Mouse (Mus musculus) kidney, adult 8-10 months (tissue): ENCODE measurements around the gene Slc35f1.
"Not testable (repeated sequence)": the region's sequence is repeated elsewhere in the genome, so short reads cannot be mapped to it uniquely, and the experiment has no call there.

Experiments used
- DNase-seq, 2 experiments: peaks; one replicate each; pipeline ENCODE4 v3.0.0; 2022

The Slc35f1 gene

DNA sequence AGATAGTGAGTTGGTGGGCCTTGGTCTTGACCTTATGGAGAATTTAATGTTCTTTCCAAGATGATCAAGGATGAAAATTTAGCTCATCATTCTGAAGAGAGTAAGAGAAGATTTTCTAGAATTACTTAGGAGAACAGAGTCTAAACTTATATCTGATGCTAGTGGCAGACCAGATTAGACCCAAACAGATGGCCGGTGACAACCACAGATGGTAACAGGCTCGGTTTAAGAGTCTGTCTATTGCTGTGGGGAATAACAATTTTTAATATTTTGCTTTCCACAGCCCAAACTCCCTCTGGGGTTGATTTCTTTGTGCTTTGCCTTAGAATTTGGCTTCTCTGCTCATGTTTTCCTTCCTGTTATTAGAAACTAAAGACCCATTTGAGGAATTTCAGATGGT lies 96.7 kb downstream of the Slc35f1 start:
- DNase-seq: no peak

DNA sequence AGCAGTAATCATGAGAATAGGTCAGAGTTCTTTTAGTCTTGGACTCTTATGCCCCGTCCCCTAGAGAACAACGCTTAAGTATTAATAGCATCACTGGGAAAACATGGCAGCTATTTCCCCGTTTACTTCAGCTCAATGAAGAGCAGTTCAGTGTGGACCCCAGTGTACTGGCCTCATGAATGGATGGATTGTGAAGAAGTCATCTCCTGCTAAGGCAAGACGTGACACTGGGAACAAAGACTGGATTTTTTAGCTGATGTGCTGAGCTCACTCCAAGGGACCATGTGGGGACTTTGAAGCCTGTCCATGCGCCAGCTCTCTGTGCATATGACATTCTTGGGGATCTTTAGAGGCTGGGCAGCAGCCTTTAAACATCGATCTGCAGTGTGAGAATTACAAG lies 101.2 kb downstream of the Slc35f1 start:
- DNase-seq: no peak

GRCm38 (mm10) chr10:52797454-52797853 lies 107.1 kb downstream of the Slc35f1 start:
- no peak for DNase-seq

- no peak for DNase-seq
Measured at GRCm38 (mm10) chr10:52807808-52808207, 117.5 kb downstream of the Slc35f1 start.

- DNase-seq: no peak
Measured at GRCm38 (mm10) chr10:52812861-52813260, 122.5 kb downstream of the Slc35f1 start.

- no peak for DNase-seq
Measured at GRCm38 (mm10) chr10:52814358-52814757, 124.0 kb downstream of the Slc35f1 start.

DNA sequence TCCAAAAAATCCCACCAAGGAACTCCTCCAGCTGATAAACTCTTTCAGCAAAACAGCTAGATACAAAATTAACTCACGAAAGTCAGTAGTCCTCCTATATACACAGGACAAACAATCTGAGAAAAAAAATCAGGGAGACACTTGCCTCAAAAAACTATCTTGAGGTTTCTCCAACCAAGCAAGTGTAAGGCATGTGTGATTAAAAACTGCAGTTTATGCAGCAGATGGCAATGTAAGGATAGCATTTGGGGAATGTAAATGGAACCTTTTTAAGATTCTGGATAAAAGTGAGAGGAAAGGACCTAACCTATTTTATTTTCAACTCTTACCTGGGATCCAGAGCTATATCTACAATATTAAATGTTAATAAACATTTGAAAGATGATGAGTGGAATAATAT lies 129.3 kb downstream of the Slc35f1 start:
- no peak for DNase-seq

- no peak for DNase-seq
Measured at GRCm38 (mm10) chr10:52822909-52823308, 132.6 kb downstream of the Slc35f1 start.

GRCm38 (mm10) chr10:52825746-52826145 lies 135.4 kb downstream of the Slc35f1 start:
- no peak for DNase-seq

GRCm38 (mm10) chr10:52840819-52841218 lies 150.5 kb downstream of the Slc35f1 start:
- DNase-seq: no peak

- no peak for DNase-seq
Measured at GRCm38 (mm10) chr10:52851994-52852393, 161.7 kb downstream of the Slc35f1 start.

DNA sequence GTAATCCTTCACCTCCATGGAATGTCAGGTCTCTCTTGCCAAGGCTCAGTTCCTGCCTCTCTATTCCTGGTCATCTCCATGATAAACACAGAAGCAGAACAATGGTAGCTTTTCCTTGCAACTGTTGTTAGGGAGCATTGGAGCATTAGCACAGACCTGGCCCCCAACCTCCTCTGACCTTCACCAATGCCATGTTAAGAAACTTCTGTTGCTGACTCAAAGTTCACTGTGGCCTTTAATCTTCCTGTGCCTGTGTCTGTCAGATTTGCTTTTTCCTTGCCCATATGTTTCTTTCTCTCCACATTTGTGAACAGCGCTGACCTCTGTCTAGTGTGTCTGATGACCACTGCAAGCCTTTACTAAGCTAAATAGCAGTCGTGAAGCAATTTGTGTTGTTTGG lies 170.5 kb downstream of the Slc35f1 start:
- DNase-seq: no peak

GRCm38 (mm10) chr10:52864936-52865335 lies 174.6 kb downstream of the Slc35f1 start:
- DNase-seq: no peak

GRCm38 (mm10) chr10:52871110-52871509 lies 180.8 kb downstream of the Slc35f1 start:
- no peak for DNase-seq

DNA sequence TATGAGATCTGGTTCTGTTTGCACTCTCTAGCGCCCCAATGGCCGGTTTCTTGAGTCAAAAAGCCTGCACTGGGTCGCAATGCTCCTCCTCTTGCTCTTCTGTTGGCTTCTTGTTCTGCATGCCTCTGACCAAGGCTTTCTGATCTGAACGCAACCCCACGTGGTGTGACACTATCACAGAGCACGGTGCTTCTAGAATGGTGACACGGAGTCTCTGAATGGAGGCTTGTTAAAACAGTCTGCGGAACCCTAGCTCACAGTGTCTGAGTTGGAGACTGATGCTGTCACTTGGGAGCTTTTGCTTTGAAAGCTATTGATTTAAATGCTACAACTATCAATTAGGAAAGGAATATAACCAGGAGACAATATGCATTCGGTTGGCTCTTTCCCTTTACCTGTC lies 183.8 kb downstream of the Slc35f1 start:
- no peak for DNase-seq

GRCm38 (mm10) chr10:52874712-52875111 lies 184.4 kb downstream of the Slc35f1 start:
- no peak for DNase-seq

DNA sequence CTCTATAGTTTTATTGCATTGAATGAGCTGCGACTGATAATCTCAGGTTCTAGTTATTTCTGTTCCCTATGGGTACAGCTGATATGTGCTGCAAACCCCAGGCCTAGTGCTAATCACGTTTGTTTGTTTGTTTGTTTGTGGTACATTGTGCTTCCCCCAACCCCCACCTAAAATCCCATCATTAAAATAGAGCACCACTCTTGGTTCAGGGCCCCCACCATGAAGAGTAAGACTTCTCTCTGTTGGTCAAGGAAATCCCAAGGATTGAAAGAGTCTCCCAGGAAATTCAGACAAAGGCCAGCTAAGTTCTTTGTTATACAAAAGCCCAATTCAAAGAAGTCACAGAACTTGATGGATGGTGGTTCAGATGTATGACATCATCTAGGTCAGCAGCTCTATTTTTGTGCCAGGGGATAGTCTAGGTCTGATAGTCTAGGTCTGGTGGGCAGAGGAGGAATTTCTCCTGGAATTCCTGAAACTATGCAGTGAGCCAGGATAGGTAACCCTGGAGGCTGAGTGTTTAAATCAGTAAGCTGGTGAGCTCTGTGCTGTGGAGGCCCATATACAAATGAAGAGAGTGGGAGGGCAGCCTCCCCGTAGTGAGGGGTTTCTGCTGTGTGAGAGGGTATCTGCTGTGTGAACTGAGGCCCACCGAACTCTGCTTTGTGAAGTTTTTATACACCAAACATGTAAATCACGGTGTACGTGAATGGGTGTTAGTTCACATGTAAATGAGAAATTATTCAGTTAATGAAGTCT lies 187.1 kb downstream of the Slc35f1 start:
- no peak for DNase-seq

GRCm38 (mm10) chr10:52878093-52878801 lies 187.9 kb downstream of the Slc35f1 start:
- no peak for DNase-seq

DNA sequence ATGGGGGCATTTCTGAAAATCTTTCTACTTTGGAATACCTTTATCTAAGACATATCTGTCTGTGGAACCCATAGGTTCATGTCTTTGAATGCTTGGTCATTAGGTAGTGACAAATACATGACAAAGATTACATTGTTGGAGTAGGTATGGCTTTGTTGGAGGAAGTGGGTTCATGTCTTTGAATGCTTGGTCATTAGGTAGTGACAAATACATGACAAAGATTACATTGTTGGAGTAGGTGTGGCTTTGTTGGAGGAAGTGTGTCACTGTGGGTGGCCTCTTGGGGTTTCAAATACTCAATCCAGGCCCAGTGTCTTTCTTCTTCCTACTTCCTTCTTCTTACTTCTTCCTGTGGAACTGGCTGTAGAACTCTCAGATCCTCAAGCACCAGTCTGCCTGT lies 206.4 kb downstream of the Slc35f1 start:
- not testable (repeated sequence) for DNase-seq

DNA sequence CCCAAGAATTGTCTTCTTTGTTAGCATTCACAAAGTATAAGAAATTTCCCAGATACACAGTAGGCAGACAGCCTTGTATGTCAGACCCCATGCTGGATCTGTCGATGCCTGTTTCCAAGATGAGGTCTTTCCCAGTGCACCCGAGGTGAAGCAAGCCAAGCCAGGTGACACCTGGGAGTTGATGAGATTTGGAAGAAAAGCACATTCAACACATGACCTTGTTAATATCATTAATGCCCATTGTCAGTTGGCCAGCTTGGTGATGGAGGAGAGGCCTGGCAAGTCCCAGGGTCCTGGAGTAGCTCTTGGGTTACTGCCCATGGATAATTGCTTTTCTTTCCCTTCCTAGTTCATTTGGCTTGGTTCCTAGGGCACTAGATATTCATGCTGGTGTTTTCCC lies 214.6 kb downstream of the Slc35f1 start:
- DNase-seq: no peak

DNA sequence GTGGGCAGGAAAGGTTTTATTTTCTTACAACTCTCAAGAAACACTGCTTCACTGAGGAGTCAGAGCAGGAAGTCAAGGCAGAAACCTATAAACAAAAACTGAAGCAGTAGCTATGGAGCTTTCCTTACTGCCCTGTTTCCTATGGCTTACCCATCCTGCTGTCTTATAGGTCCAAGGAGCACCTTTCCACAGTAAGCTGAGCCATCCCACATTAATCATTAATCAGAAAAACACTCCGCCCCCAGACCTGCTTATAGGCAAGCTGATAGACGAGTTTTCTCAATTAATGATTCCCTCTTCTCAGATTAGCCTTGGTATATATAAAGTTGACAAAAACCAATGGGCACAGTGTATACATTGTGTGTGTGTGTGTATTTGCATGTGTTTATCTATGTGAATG lies 221.4 kb downstream of the Slc35f1 start:
- DNase-seq: no peak

GRCm38 (mm10) chr10:52918715-52919114 lies 228.4 kb downstream of the Slc35f1 start:
- no peak for DNase-seq

- no peak for DNase-seq
Measured at GRCm38 (mm10) chr10:52923143-52923542, 232.8 kb downstream of the Slc35f1 start.

DNA sequence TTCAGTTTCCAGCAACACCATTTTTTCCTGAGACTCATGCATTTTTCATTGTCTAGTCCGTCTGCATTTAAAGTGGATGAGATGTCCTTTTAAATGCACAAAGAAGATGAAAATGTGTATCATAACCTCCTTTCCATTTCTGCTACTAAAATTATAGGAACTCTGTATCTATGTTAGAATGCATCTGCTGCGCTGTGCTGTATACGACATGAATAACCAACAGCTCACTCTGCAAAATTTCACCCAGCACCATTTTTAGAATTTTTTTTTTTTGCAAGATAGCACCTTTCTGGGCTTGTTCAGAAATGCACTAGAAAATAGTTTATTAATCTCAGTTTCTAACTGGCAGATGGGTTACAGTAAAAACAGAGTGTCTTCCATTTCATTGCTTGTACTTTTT lies 236.0 kb downstream of the Slc35f1 start:
- DNase-seq: no peak

DNA sequence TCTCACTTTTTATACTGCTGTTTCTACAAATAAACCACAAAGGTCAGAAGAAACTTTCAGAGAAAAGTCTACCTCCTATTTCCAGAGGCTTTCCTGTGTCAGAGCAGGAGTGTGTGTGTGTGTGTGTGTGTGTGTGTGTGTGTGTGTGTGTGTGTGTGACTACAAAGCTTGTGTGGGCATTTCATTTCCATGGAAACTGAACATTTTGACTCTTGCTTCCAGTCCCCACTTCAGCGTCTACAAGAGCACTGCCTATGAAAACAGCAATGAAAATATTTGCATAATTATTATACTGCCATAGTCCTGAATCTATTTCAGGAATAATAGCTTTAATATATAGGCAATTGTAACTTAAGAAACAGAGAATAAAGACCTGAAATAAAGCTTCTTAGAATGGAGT lies 241.8 kb downstream of the Slc35f1 start:
- no peak for DNase-seq
